Mouse (Mus musculus) olfactory bulb, adult 2 months (tissue): Measurements from ENCODE around the gene Anpep.

Source experiments
- CTCF ChIP-seq: fragments of 200-500 bp; IDR thresholded peaks from 2 replicates; pipeline ENCODE4 v1.5.1; 2012; ENCODE audit warnings: low read depth, mild to moderate bottlenecking, low read length, moderate library complexity; ENCODE audit not compliant: insufficient read depth
- POLR2A ChIP-seq: fragments of 200-500 bp; IDR thresholded peaks from 2 replicates; pipeline ENCODE4 v1.6.1; 2012; ENCODE audit warnings: mild to moderate bottlenecking, low read depth, low read length, moderate library complexity; ENCODE audit not compliant: insufficient read depth

DNA sequence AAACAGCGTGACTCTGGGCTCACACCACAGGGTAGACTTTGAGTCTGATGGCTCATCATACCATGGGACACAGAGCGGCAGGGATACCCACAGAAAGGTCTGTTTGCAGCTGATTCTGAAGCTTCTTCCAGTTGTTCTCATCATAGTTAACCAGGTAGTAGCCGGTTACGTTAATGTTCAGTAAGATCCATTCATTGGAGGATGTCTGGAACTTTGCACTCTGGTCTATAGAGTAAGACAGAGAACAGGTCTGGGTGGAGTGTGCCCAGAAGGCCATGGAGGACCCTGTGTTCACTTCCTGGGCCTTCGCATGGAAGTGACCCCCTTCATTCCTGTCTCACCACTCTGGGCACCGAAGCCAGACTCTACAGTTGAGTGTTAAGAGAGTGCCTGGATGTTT is 25.7 kb downstream of the Anpep start:
- TF ChIP-seq POLR2A (no peak), CTCF (no peak)
